Mouse (Mus musculus): ENCODE results near the gene Ppp1r14a.

Gene Ppp1r14a

GRCm38 (mm10) chr7:29334156-29334555 lies 45.0 kb downstream of the Ppp1r14a start:
- no peak for DNase-seq (ENCODE audit: low spot score)

GRCm38 (mm10) chr7:29335276-29335675 lies 46.2 kb downstream of the Ppp1r14a start:
- DNase-seq (ENCODE audit: low spot score): no peak

DNA sequence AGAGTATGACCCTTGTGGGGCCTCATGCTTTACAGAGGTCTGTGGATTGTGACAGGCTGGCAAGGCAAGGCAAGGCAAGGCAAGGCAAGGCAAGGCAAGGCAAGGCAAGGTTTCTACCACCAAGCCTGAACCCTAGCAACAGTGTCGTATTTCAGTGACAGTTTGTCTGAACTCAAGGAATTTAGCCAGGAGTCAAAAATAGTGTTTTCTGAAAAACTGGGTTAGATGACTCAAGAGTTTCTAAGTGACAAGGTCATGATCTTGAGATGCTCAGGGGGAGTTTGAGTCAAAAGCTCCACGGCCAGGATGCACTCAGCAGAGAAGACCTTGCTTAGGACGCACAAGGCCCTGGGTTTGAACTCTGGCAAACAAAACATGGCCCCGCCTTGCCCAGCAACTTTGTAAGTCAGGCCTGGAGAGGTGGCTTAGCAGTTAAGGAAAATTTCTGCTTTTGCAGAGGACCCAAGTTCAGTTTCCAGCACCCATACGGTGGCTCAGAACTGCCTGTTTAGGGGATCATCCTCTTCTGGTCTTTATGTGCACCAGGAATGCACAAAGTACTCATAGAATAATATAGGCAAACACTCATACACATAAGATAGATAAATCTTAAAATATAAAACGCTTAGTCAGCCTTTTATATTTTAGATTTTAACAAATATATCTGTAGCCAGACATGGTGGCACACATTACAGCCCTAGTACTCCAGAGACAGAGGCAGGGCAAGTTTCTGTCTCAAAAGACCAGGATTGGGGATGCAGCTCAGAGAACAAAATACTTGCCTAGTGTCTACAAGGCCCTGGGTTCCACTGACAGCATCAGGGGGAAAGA lies 46.9 kb downstream of the Ppp1r14a start:
- no peak for DNase-seq (ENCODE audit: low spot score)

- no peak for DNase-seq (ENCODE audit: low spot score)
These were observed 47.7 kb downstream of the Ppp1r14a start for GRCm38 (mm10) chr7:29336795-29337319.

GRCm38 (mm10) chr7:29337766-29338165 lies 48.7 kb downstream of the Ppp1r14a start:
- no peak for DNase-seq (ENCODE audit: low spot score)

DNA sequence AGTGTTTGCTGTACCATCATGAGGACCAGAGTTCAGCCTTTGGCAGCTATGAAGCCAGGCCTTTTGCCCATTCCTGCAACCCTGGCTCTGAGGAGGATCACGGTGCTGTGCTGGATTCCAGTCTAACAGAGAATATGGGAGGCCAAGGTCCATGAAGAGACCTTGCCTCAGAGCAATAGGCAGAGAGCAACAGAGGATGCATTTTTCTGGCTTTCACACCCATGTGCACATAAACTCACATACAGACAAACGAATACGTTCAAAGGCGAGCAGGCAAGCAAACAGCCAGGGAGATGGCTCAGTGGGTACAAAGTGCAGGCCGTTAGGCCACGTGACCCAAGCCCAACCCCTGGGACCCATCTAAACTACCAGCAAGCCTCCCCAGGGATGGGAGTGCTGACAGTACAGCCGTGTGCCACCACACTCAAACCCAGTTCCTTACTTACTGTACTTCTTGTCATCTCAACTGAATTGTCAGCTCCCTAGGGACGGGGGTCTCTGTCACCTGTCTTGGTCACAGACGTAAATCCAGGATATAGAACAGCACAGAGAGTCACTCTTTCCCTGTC lies 49.3 kb downstream of the Ppp1r14a start:
- no peak for DNase-seq (ENCODE audit: low spot score)

DNA sequence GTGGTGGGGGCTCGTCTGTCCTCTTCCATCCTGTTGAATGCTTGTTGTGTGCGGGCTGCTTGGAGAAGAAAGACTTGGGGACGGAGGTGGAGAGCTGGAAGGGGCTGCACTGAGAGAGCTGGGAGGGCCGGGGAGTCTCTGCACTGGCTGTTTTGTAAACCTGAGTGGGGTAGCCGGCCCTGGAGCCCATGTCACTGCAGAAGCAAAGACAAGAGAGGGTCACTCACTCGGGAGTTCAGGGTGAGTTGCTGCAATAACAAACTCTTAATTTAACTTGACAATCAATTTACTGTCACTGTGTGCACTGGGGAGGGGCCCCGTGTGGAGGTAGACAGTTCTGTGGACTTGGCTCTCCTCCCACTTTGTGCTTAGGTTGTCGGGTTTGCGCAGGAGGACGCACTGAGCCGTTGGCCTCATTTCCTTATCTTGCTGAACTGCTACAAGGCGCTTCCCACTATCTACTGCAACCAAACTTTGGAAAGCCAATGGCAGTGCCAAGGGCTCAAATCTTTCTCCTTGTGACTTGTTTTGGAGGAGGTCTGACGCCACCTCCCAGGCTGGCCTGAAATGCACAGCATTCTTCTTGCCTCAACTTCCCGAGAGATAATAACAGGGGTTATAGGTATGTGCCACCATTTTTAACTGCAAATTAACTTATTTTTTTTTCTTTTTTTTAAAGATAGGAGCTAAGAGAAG lies 50.0 kb downstream of the Ppp1r14a start:
- DNase-seq (ENCODE audit: low spot score): no peak

DNA sequence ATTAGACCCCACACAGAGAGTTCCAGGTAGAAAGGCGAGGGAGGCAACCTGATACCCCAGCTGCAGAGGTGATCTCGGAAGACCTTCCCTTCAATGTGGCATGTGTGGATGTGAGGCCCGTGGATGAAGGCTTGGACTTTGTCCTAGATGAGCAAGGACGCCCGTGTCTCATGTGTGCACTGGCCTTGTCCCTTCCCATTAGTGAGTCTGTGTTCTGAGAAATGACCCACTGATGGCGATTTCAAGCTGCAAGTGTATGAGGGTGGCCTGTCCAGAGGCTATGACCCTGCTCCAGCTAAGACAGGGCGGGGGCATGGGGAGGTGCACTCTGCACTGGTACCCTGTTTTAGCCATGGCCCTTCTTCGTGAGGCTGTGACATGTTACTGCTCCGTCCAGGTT lies 51.1 kb downstream of the Ppp1r14a start:
- no peak for DNase-seq (ENCODE audit: low spot score)

DNA sequence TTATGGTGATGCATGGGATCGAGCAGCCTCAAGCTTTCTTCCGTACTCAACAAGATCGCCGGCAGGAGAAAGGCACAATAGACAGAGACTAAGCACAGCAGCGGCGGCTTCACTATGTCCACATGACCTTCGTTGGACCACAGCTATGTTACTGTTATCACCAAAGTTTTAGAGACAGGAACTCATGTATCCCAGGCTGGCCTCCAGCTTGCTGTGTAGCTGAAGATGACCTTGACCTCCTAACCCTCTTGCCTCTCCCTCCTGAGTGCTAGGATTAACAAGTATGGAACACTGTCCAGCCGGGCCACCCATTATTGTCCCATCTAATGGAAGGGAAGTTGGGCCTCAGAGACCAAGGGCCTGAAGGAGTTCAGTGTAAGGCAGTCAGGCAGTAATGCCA lies 51.7 kb downstream of the Ppp1r14a start:
- DNase-seq (ENCODE audit: low spot score): no peak

DNA sequence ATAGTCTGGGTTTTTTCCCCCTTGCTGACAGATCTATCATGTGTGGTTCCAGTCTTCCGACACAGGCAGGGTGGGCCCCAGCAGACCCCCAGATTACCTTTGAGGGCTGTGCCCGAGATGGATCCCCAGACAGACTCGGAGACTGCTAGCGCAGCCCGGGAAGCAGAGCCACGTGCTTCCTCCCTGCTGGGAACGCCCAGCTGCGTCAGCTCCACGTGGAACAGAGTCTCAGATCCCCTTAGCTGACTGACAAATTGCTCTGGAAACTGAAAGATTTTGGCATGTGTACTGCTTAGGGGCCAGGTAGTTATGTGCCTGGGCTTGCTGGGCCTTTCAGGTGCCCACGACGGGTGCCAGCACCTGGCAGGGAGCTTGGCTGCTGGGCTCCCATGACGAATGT lies 52.6 kb downstream of the Ppp1r14a start:
- DNase-seq (ENCODE audit: low spot score): no peak

- no peak for DNase-seq (ENCODE audit: low spot score)
These were observed 53.5 kb downstream of the Ppp1r14a start for GRCm38 (mm10) chr7:29342489-29343092.

All from urinary bladder, postnatal 14 days (tissue).